Mouse (Mus musculus) regulatory T cell (primary cell): ENCODE results near the gene Prkacb.

Experiments used
- in situ Hi-C: fragments of 300-600 bp; cut with MboI, MseI; formaldehyde crosslinking; loops from one replicate; pipeline ENCODE4 v1.15.1; 2025; ENCODE audit warnings: high pct_unique_total_duplicates

Prkacb gene

GRCm38 (mm10) chr3:146812901-146813393 is at the start of gene Prkacb:
Gene Prkacb (minus strand): TSS chr3:146812990.
- in situ Hi-C loops = no loop called here

DNA sequence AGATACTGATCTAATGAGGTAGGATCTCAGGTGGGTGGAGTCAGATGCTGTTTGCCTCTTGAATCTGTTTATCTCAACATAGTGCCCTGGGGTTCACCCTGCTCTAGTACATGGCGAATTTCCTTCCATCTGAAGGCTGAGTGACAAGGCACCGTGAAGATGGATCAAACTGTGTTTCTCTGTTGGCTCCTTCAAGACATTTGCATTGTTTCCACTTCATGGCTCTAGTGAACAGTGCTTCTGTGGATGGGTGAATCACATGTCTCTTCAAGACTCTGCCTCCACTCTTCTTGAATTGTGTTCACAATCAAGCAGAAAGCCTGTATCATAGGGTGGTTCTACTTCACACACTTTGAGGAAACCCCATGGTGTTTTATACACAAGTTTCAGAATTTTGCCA is 47.5 kb upstream of the Prkacb start:
- in situ Hi-C loops = no loop called here

DNA sequence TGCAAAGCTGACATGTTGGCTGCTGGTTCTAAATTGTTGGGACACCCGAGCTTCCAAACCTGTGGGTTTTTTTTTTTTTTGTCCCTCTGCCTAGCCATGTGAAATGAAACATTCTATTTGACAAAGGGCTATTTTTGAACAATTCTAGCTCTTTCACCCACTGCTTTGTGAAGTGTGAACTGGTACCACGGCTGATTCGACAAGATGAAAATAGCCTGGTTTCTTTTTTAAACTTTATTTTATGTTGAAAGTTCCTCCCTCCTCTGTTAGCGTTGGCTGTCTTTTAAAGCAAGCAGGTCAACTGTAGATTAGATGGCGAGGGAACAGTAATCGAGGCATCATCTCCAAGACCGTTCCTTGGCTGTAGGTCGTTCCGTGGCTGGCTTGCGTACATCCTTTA is 44.6 kb upstream of the Prkacb start:
- in situ Hi-C loops = no loop called here

DNA sequence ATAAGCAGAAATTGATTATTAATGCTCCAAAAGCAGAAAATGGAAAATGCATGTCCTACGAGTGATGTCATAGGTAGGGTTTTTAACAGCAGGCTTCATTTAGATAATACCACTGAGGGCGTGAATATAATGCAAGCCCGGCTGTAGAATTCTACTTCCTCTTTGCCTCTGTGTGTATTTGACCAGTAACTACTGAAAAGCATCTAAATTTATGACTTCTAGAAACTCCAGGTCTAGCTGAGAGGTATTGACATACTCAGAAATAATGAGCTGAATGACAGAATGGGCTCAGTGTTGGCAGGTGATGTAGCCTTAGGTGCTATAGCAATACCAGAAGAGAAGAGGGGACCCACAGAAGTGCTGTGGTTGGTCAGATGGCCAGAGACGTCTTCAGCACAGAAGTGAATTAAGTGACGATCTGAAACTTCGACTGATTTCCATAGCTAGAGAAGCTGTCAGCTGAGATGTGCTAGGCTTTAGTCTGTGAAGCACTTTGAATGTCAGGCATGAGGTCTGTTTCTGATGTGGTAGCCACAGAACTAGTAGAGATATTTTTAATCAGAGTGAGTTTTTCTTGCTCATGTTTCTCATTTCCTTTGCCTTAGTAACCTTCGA is 41.8 kb upstream of the Prkacb start:
- in situ Hi-C loops = no loop called here

DNA sequence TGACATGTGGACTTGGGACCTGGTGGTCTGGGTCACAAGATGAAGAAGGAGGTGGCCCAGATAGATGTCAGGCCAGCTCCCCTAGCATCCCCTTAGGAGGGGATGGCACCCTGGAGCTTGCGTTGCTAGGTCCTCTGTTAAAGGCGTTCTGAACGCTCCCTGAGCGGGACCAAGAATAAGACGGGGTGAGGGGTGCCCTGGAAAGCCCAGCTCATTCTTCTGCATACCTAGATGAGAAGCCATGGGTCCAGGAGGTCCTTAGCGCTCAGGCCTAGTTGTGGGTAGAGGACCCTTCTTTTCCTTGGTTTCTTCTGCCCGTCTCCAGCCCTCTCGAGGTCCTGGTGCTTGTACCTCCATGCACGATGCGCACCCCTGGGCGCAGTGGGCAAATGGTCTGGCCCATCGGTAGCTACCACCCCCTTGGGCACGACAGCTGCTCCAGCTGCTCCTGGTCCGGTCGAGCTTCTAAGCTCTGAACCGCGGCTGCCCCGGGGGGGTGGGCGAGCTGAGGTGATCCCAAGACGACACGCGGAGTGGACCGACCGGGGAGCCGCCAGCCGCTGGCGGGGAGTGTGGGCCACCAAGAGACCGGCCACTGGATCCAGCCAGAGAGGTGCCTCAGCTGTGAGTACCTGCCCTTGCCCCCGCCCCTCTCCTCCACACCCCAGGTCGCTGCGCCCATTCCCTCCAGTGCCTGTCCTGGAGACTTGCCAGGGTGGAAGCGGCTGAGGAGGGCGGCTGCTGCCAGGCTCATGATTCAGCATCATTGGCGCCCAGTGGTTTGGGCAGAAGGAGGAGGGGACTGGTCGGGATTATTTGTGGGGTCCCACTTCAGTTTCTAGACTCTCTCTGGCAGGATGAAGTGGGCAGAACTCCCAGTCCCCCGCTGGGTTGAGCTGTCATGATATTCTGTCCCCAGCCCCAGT is 39.4 kb upstream of the Prkacb start, which contains the start of gene Ttll7:
Gene Ttll7 (plus strand): TSS at position 402 of the 926 bp plus-strand sequence.
- in situ Hi-C loops = no loop called here

DNA sequence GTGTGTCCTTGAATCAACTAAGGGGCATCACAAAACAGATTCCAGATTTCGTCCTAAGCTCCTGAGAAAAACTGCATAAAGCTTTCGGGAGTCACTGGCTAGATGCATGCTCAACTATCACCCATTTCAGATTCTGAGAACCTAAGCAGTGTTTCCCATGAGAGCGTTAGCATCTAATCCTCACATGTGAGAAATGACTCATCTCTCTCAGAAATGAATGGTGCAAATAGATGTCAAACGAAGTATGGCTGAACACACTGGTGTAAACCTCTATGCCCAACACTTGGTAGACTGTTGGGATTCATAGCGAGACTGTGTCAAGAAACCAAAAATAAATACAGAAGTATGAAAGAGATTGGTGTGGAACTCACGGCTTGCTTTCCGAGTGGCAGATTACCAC is 36.6 kb upstream of the Prkacb start:
- in situ Hi-C loops = no loop called here

DNA sequence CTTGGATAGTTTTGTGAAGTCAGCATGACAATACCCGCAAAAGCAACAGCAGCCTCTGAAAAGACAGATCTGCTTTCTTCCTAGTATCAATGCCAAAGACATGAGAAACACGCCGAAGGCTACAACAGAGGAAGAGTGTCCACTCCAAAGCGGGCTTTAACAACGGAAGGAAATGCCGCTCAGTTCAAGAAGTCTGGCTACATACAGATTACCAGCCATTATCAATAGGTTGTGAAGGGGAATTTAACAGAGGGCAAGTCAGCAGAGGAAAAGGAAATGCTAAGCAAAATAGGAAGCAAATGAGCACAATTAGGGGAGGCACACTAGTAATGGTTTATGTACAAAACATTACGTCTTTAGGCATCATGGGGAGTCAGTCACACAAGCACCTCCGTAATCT is 35.3 kb upstream of the Prkacb start:
- in situ Hi-C loops = no loop called here

GRCm38 (mm10) chr3:146846237-146846636 is 33.4 kb upstream of the Prkacb start:
- in situ Hi-C loops = no loop called here

GRCm38 (mm10) chr3:146843470-146843869 is 30.7 kb upstream of the Prkacb start:
- in situ Hi-C loops = no loop called here

GRCm38 (mm10) chr3:146842766-146843165 is 30.0 kb upstream of the Prkacb start:
- in situ Hi-C loops = no loop called here

- in situ Hi-C loops = no loop called here
Observed at GRCm38 (mm10) chr3:146820718-146821117, 7.9 kb upstream of the Prkacb start.

- in situ Hi-C loops = no loop called here
Observed at GRCm38 (mm10) chr3:146813624-146814023, 834 bp upstream of the Prkacb start.

DNA sequence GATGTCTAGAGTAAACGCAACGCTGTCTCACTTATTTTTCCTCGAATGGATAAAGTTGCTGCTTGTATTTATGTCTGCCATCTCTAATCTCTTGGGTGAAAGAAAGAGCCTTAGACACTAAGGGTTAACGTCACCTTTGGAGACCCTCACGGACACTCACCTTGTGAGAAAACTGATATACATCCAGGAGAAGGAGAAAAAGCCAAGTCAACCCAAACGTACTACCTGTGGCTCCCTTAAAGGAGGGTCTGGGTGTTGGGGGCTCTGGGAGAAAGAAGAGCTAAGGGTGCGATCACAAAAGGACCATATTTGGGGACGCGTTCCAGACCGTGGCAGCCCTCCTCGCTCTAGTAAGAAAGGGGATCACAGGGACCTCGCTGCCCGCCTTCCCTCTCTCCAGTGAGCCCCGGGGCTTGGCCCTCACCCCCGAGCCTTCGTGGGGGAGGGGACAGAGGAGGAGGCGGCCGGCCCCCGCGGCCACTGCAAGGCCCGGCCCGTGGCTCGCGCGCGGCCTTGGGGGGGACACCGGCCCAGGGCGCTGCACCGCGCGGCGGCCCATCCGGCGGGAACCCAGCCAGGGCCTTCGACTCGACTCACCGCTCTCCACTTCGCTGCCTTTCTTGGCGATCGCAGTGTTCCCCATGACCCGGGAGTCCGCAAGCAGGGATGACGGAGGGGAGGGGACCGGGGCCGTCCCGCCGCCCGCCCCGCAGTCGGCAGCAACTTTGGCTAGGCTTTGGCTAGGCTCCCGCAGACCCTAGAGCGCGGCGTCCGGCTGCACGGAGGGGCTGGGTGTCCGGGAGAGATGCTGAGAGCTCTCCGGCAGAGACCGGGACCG is 530 bp downstream of the Prkacb start:
- in situ Hi-C loops = no loop called here

DNA sequence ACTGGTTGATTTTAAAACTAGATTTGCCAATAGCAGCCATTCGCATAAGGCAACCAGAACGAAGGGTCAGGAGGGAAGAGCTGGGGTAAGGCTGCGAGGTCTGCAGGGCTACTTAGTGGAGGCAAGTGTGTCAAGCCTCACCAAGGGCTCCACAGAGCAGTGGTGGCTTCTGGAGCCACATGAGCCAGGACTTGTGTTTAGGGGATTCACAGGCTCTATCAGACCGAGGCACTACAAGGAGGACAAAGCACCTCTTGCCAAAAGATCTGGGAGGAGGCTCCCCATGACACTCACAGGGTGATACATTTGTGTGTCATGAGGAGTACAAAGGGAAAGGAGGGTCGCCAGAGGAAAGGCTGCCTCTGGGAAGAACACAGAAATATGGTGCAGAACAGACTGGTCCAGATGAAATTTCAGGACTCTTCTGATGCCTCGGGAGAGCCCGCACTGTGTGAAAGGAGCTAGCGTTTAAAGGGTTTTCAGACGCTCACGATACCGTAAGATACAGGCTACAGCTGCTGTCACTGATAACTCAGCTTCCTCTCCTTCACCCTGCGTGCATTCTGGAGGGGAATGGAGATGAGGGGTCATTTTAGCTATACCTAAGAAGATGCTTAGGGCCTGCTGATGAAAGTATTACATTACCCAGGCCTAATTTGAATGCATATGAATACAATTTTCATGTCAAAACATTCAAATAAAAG is 19.1 kb downstream of the Prkacb start:
- in situ Hi-C loops = loop anchor here (10.0 kb wide), 1 partner anchor 121 kb away; no protein-coding TSS in a partner anchor

- in situ Hi-C loops = loop anchor here (10.0 kb wide), 1 partner anchor 123 kb away; no protein-coding TSS in a partner anchor
Observed at GRCm38 (mm10) chr3:146792144-146792748, 20.5 kb downstream of the Prkacb start.

DNA sequence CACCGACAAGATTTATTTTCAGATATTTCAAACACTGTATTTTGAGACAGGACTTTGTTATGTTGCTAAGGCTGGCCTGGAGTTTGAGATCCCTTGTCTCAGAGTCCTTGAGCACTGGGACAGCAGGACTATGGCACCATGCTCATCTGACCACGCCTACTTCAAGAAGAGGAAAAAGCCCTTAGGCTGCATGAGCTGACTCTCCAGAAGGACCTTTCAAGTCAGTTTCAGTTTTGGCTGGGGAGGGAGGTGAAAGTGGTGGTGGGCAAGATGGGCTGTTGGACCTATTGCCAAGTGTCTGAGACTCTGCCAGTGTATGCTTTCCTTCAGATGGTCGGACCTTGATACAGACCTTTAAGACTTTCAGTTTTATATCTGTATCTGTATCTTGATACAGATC is 28.6 kb downstream of the Prkacb start:
- in situ Hi-C loops = loop anchor here (5.0 to 10.0 kb wide), 2 partner anchors 217 to 439 kb away; no protein-coding TSS in a partner anchor

DNA sequence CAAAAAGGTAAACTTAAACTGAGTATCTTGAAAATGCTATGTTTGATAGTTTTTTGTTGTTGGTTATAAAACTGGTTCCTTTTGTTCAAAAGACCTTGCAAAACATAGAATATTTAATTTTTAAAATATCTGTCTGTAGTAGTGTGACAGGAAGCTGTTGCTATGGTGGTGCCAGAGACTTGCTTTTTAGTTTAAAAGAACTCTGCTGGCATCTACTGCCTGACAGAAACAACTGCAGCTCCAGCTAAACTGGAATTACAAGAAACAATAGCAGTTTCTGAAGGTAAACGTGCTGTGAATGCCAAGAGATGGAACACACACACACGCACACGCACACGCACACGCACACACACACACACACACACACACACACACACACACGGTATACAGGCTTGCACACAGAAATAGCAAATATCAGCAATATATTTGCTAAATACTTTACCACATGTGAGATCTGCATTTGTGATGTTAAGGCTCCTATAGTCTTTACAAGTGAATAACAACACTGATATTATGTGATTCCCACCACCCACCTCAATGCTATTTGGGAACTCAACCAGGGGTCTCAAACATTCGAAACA is 29.1 kb downstream of the Prkacb start:
- in situ Hi-C loops = loop anchor here (5.0 to 10.0 kb wide), 2 partner anchors 216 to 439 kb away; no protein-coding TSS in a partner anchor

- in situ Hi-C loops = loop anchor here (5.0 to 10.0 kb wide), 2 partner anchors 215 to 438 kb away; no protein-coding TSS in a partner anchor
Observed at GRCm38 (mm10) chr3:146782548-146782947, 30.2 kb downstream of the Prkacb start.

DNA sequence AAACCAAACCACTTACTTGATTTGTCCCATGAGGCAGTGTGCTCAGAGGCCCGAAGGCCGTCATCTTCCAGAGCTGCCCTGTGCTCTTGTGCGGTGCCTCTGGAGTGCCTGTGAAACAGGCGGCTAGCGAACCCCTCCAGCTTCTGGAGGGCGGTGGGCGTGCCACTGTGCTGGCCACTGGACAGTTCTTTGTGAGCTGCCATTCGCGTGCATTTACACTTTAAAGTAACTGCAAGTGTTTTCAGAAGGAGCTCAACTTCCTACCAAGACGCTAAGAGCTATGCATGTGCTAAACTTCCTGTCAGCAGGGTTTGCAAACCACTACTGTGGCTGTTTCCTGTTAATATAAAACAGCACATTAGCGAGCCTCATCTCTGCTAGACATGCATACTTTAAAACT is 31.7 kb downstream of the Prkacb start:
- in situ Hi-C loops = loop anchor here (5.0 to 10.0 kb wide), 2 partner anchors 214 to 436 kb away; no protein-coding TSS in a partner anchor

- in situ Hi-C loops = loop anchor here (5.0 to 10.0 kb wide), 2 partner anchors 213 to 435 kb away; no protein-coding TSS in a partner anchor
Observed at GRCm38 (mm10) chr3:146780241-146780640, 32.5 kb downstream of the Prkacb start.
